Mouse (Mus musculus): ENCODE results near the gene Sgf29.

Gene Sgf29

DNA sequence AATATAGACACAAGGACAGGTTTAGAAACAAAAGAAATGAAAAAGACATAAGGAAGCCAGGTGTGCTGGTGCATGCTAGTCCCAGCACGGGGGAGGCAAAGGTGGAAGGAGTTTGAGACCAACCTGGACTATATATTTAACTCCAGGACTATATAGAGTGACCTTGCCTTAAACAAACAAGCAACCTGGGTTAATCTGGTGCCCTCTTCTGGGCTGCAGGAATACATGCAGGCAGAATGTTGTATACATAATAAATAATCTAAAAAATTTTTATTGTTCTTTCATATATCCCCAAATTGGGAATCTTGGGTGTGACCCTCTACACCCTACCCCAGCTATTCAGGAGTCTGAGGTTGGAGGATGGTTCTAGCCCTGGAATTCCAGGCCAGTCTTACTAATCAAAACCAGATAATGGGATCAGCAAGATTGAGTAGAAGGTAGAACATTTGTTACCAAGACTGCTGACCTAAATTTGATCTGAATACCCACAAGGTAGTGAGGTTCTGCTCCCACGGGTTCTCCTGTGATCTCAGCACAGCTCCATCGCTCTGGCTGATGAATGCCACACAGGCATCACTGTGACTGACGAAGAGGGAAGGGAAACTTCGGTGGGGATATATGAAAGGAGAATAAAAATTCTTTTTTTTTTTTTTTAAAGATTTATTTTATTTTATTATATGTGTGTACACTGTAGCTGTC is 6.4 kb upstream of the Sgf29 start:
- no peak for DNase-seq (ENCODE audit: low spot score in 2 of 2)

DNA sequence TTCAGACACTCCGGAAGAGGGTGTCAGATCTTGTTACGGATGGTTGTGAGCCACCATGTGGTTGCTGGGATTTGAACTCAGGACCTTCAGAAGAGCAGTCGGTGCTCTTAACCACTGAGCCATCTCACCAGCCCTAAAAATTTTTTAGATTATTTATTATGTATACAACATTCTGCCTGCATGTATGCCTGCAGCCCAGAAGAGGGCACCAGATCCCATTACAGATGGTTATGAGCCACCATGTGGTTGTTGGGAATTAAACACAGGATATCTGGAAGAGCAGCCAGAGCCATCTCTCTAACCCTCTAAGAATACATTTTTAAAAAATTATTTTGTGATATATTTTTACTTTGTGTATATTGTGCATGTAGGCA is 5.9 kb upstream of the Sgf29 start:
- DNase-seq (ENCODE audit: low spot score in 2 of 2), result peak in 1 of 2 experiments; percentile 51

DNA sequence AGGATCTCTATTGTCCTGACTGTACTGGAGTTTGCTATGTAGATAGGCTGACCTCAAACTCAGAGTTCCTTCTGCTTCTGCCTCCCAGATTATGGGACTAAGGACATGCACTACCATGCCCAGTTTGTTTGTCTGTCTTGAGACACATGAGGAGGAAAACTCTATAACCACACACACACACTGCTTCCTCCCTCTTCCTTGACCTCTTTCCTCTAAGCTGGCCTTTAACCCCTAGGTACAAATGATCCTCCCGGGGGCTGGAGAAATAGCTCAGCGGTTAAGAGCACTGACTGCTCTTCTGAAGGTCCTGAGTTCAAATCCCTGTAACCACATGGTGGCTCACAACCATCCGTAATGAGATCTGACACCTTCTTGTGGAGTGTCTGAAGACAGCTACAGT is 4.8 kb upstream of the Sgf29 start:
- no peak for DNase-seq (ENCODE audit: low spot score in 2 of 2)

DNA sequence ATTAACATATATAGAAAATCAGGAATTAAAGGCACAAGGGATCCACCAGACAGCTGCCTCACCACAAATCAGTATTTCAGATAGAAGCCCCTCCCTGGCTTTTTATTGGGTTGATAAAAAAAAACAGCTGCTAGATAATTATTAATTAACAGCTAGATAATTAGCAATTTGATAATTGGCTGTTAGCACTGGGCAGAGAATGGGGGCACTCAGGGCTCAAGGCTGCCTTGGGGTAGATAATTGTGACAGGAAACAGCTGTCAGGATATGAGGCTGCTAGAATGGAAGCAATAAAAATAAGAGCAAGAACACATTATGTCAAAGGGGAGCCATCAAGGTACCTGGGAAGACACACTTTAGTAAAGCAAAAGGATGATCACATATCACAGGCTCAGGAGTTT is 4.2 kb upstream of the Sgf29 start:
- no peak for DNase-seq (ENCODE audit: low spot score in 2 of 2)

- DNase-seq (ENCODE audit: low spot score in 2 of 2), result no peak
These were observed 3.4 kb upstream of the Sgf29 start for GRCm38 (mm10) chr7:126645708-126646107.

DNA sequence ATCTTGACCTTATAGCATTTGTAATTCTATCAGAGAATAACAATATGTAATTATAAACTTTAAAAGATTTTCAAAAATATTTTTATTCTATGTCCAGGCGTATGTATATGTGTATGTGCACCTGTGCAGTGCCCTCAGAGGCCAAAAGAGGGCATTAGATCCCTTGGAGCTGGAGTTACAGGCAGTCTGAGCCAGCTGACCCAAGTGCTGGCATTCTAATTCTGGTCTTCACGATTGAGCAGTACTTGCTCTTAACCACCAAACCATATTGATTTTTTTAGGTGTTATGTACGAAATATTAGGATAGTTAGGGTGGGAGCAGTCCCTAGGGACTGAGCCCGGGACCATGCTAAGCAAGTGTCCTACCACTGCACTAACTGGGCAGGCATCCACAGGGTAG is 623 bp upstream of the Sgf29 start:
- no peak for DNase-seq (ENCODE audit: low spot score in 2 of 2)

DNA sequence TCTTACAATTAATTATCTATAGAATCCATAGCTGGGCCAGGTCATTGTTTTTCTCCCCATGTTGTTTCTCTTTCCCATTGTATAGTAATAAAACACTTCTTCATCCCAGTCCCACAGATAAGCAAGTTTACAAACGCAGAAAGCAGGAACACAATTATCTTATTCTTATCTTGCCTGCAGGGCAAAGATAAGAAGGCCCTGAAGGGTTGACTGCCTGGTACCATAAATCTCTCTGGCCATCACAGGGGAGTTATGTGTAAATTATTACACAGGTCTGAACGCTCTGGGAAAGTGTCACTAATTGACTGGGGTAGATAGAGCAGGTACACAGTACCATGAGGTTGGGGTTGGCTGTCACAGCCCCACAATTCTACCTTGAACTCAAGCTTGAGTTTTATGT is 1.7 kb downstream of the Sgf29 start:
- no peak for DNase-seq (ENCODE audit: low spot score in 2 of 2)

GRCm38 (mm10) chr7:126653991-126654390 is 4.9 kb downstream of the Sgf29 start:
- DNase-seq (ENCODE audit: low spot score in 2 of 2), result no peak

DNA sequence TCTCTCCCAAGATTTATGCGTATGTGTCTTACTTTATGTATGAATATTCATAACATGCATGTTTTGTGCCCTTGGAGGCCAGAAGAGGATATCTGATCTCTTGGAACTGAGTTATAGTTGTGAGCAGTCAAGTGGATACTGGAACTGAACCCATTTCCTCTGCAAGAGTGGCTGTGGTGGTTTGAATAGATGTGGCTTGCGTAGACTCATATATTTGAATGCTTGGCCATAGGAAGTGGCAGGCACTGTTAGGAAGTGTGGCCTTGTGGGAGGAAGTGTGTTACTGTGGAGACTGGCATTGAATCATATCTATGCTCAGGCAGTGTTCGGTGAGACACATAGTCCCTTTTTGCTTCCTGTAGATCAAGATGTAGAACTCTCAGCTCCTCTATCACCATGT is 6.6 kb downstream of the Sgf29 start:
- DNase-seq (ENCODE audit: low spot score in 2 of 2), result peak in 1 of 2 experiments; percentile 26

DNA sequence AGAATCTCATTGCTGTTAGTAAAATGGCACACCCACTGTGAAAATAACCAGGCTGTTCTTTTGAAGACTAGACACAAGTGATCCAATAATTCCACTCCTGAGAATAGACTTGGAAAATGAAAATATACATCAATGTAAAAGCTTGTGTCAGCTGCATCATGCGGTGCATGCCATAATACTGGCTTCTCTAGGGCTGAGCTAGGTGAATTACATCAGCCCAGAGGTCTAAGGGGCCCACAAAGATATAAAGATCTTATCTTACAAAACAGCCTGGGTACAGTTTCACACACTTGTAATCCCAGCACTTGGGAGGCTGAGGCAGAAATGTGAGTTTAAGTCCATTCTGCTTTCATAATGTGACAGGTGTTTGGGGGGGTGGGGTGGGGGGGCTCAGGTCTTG is 8.4 kb downstream of the Sgf29 start:
- DNase-seq (ENCODE audit: low spot score in 2 of 2), result no peak

GRCm38 (mm10) chr7:126659771-126660170 is 10.7 kb downstream of the Sgf29 start:
- no peak for DNase-seq (ENCODE audit: low spot score in 2 of 2)

DNA sequence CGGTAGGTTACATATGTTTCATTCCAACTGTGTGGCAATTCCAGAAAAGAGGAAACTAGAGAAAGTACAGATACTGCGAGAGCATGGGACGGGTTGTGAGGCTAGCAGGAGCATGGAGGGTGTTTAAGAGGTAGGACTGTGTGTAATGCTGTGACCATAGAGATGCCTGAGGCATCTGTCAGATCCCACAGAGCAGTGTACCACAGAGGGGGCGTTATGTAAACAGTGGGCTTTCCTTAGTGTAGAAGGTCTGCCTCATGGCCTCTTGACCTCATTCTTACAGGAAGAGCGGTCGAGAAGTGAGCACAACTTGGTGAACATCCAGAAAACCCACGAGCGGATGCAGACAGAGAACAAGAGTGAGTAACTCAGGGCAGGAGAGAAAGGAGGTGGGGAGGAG is 14.5 kb downstream of the Sgf29 start:
- DNase-seq (ENCODE audit: low spot score in 2 of 2), result no peak

DNA sequence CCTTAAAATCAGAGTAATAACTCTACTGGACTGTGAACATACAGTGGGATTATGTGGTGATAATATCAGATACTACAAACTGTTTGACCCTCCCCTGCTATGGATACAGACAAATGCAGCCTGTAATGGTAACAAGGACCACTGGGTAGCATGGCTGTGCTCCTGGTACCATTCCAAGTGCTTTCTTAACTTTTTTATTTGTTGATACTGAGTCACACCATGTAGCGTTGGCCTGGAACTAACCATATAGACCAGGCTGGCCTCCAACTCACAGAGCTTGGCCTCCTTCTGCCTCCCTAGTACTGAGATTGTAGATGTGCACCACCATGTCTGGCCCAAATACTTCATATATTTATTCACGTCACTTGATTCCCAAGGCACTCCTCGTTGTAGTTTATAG is 16.2 kb downstream of the Sgf29 start:
- no peak for DNase-seq (ENCODE audit: low spot score in 2 of 2)

DNA sequence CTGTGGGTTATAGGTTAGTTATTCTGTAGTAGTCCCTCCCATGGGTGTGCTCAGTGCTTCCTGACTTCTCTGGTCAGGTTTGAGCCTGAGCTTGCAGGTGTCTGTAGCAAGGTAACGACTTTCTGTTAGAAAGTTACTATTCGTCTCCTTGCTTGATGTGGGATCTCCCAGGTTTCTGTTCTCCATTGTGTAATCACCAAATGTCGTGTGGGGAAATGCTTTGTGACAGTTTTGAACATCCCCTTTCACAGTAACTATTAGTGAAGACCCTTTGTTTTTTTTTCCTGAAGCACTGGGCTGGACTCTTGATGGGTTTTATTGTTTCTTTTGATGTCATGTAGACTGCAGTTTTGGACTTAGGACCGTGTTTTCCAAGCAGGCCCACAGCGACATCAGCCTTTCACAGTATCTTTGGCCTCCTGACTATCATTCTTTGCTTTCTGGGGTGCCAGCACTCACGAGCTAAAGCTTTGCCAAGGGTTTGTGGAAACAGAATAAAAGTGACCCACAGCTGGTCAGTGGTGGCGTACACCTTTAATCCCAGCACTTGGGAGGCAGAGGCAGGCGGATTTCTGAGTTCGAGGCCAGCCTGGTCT is 18.5 kb downstream of the Sgf29 start:
- DNase-seq (ENCODE audit: low spot score in 2 of 2), result no peak

DNA sequence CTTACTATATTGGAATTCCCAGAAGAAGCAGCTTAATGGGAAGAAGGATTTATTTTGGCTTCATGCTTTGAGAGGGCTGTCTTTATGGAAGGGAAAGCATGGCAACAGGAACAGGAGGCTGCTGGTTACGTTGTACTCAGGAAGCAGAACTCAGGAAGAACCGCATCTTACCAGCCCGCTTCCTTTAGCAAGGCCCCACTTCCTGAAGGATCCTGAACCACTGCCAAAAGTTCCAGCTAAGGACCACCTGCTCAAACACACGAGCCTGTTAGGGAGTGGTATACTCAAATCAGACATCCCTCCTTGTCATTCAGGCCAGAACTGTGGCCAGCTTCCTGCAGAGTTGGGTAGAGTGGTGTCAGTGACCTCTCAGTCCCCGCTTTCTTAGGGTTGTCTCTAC is 19.3 kb downstream of the Sgf29 start:
- DNase-seq (ENCODE audit: low spot score in 2 of 2), result no peak

GRCm38 (mm10) chr7:126670152-126670551 is 21.0 kb downstream of the Sgf29 start:
- DNase-seq (ENCODE audit: low spot score in 2 of 2), result no peak

DNA sequence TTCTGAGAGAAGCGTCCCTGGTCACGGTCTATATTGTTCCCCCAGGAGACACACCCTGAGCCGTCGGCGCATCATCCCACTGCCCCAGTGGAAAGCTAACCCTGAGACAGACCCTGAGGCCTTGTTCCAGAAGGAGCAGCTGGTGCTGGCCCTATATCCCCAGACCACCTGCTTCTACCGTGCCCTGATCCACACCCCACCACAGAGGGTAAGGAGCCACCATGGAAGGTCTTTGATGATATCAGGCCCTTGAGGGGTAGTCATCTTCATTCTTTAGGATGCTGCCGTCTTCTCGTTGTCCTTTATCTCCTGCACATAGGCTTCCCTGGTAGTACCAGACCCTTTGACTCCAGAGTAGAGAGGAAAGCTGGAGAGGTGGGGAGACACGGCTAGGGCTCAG is 23.0 kb downstream of the Sgf29 start:
- no peak for DNase-seq (ENCODE audit: low spot score in 2 of 2)

GRCm38 (mm10) chr7:126675104-126675503 is 26.0 kb downstream of the Sgf29 start:
- no peak for DNase-seq (ENCODE audit: low spot score in 2 of 2)

DNA sequence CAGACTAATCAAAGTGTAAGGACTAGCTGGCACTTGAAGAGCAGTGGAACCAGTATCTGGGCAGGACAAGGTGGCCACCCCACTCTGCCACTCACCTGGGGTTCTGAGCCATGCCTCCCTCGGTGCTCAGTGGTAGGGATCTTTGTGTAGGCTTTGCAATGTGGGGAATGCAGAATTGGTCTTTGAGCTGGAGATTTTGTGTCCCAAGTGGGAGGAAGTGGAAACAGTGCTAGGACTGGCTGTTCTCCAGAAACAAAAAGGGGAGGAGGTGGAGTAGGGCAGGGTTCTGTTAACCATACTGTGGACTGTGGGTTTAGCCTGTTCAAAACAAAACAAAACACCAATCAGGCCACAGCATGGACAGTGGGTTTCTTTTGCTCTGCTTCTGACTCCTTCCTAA is 27.1 kb downstream of the Sgf29 start, which contains the start of gene Sult1a1:
Sult1a1 (minus strand) TSS at position 226 of the 400 bp plus-strand sequence.
- no peak for DNase-seq (ENCODE audit: low spot score in 2 of 2)

DNA sequence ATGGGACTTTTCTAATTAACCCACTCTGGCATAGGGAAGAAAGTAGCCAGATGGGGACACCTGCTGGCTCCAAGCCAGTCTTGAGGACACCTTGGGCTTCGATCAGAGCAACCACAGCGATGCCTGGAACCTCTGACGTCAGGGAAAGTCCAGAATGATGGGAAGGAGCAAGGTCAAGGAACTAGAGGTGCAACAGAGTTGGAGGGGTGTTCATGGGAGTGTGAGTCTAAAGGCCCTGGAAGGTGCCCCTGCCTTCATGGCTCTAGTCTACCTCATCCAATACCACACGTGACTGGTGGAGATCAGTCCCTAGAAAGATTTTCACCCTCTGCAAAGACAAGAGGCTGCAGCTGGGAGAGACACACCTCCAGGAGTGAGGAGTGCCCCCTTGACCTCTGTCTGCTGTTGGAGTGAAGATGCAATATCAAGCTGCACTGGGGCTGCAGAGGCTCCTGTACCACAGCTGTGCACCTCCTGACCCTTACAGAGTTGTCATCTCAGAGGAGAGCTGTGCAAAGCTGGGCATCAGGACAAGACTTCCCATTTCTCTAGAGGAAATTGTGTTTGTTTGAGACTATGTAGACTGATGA is 27.6 kb downstream of the Sgf29 start:
- no peak for DNase-seq (ENCODE audit: low spot score in 2 of 2)

- DNase-seq (ENCODE audit: low spot score in 2 of 2), result no peak
These were observed 29.6 kb downstream of the Sgf29 start for GRCm38 (mm10) chr7:126678545-126679341.

GRCm38 (mm10) chr7:126679683-126680082 is 30.6 kb downstream of the Sgf29 start:
- no peak for DNase-seq (ENCODE audit: low spot score in 2 of 2)

DNA sequence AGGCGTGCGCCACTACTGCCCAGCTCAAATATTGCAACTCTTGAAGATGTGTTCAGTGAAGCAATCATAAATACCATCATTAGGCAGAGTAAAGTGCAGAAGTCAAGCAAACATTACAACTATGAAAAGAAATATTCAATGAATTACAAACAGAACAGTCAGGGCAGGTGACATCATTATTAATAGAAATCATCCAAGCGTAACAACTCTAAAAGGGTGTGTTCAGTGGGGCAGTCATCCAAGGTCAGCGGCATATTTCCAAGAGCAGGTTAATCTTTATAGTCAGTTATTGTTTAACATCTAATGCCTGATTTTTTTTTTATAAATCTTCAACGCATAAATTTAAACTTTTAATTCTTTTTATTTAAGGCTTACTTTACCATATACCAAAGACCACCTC is 32.1 kb downstream of the Sgf29 start:
- DNase-seq (ENCODE audit: low spot score in 2 of 2), result no peak

Measured in spleen, postnatal 10 days (tissue).